Mouse (Mus musculus) left cerebral cortex, adult 2 months (tissue): ENCODE measurements around the gene Nipsnap3b. TPM values are rescaled to one million over a fixed set of nuclear protein-coding genes. Genes with fewer than 3 reads are reported as not detected.

ENCODE experiments used
- DNase-seq, 2 experiments: peaks; one replicate each; pipeline ENCODE4 v3.0.0; 2021 to 2022; ENCODE audit warnings: low spot score in 2 of 2, mixed read lengths in 1 of 2; ENCODE audit errors: extremely low spot score in 1 of 2
- H3K27ac ChIP-seq: fragments of 200-600 bp; 2 replicates; pipeline ENCODE4 v1.8.1; 2022
- H3K4me3 ChIP-seq: fragments of 200-600 bp; 2 replicates; pipeline ENCODE4 v1.8.1; 2022
- CTCF ChIP-seq: fragments of 200-600 bp; IDR thresholded peaks from 2 replicates; pipeline ENCODE4 v1.8.1; 2022; ENCODE audit warnings: antibody characterized with exemption, mild to moderate bottlenecking, moderate library complexity
- intact Hi-C: fragments of 180-260 bp; cut with DNase I; formaldehyde crosslinking; loops from one replicate; pipeline ENCODE4 v1.15.1; 2025
- long read RNA-seq, 2 experiments: library from polyadenylated mRNA; stranded (forward); transcript quantifications; one replicate each; pipeline ENCODE4 v2.0.0; 2021; ENCODE audit warnings: borderline mapping rate in 2 of 2
- total RNA-seq, 2 experiments: library from RNA; stranded (reverse); gene quantifications; 2 replicates each; pipeline ENCODE4 v1.2.3; 2021

Gene Nipsnap3b
- 10 to 100 TPM; 11.1 to 13.1 TPM for total RNA-seq
- long read RNA-seq, experiment 1, transcript Nipsnap3b-201 (6 exons, 1,552 nt): major isoform, 13 of 18 reads
- long read RNA-seq, experiment 1, partial matches to known transcripts: 0 of 18 reads
- long read RNA-seq, experiment 1, other reads (novel, unspliced or antisense): 4 of 18 reads
- long read RNA-seq, experiment 2, transcript Nipsnap3b-201 (6 exons, 1,552 nt): major isoform, 12 of 14 reads
- long read RNA-seq, experiment 2, partial matches to known transcripts: 0 of 14 reads
- long read RNA-seq, experiment 2, other reads (novel, unspliced or antisense): 2 of 14 reads

DNA sequence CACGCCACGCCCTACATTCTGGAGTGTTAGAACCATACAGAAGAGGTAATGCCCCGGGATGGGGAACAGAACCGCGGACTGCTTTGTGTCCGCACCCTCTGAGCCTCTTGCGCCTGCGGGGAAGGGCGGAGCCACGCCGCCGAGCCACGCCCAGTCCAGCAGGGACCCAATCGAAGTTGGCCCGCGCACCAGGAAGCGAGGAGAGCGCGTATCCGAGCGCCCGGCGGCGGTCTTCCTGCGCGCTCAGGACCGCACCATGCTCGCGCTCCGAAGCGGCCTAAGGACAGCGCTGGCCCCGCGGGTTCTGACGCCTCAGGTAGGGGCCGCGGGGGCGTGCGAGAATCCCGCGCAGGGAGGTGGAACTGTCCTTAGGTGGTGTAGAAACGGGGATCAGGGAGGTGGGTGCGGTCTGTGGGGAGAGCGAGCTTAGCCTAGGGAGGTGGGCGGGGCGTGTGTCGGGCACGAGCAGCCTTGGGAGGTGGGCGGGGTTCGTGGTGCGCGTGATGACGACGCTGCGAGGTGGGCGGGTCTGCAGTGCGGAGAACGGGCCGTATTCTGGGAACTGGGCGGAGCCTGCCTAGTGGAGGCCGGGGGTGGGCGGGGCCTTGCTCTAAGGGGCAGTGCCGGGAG is at the start of gene Nipsnap3b:
Nipsnap3b (plus strand) TSS at position 149 of the 630 bp plus-strand sequence.
- TF ChIP-seq CTCF: no peak
- intact Hi-C loops: no loop called here
- peak within 1 kb of the TSS; percentile 85 for H3K27ac ChIP-seq
- DNase-seq: peak; percentile 91 to 94
- H3K4me3 ChIP-seq: peak within 1 kb of the TSS; percentile 60

DNA sequence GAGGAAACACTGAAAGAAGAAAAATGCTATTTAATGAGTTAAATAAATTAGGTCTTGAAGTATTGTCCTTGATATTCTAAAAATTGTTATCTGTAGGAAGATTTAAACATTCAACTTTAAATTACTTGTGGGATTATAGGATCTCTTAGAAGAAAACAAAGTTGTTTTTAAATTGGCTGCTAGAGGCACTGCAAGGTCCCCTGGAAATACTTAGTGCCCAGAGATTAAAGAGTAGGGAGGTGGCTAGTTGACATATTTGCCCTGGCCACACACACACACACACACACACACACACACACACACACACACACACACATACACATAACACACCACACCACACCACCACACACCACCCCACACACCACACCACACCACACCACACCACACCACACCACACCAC is 47.4 kb upstream of the Nipsnap3b start, which contains the start of gene Olfr270:
Olfr270 (plus strand) TSS at position 301 of the 400 bp plus-strand sequence.
- Histone ChIP-seq H3K27ac (no peak within 1 kb of the TSS), H3K4me3 (no peak within 1 kb of the TSS)
- intact Hi-C loops: no loop called here
- TF ChIP-seq CTCF: no peak
- DNase-seq: no peak

DNA sequence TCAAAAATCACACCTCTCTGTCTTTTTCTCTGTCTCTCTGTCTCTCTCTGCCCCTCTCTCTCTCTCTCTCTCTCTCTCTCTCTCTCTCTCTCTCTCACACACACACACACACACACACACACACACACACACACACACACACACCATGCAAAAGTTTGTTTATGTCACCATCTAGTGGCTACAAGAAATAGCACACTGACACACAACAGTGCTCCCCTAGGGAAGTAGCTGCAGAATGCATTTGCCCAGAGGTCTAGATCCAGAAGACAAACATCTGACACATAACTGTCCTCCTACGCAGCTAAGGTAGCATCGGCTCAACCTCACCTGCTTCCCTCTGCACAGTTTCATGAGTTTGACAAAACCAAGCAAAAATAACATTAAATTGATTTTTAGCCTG is 26.5 kb upstream of the Nipsnap3b start:
- intact Hi-C loops: no loop called here
- Histone ChIP-seq H3K27ac (no peak overlapping the region), H3K4me3 (no peak overlapping the region)
- TF ChIP-seq CTCF: peak; percentile 48
- DNase-seq: no peak

DNA sequence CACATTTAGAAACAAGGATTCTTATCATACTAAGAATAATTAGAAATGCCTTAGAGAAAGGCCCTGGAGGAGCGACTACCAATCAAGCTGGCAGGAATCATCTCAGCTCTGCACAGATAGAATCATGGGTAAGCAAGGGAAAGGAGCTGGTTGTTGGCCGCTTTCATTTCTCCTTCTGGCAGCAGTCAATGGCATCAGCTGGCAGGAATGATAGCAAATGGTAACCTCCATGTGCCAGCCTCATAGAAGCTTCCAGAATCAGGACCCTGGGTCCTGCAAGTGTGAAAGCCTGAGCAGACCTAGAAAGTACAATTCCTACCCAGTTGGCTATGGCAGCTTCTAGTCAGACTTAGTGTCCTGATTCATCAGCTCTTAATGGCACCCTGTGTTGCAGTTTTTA is 25.4 kb upstream of the Nipsnap3b start:
- intact Hi-C loops: no loop called here
- no peak overlapping the region for H3K4me3 ChIP-seq
- no peak for DNase-seq
- TF ChIP-seq CTCF: no peak
- H3K27ac ChIP-seq: no peak overlapping the region

DNA sequence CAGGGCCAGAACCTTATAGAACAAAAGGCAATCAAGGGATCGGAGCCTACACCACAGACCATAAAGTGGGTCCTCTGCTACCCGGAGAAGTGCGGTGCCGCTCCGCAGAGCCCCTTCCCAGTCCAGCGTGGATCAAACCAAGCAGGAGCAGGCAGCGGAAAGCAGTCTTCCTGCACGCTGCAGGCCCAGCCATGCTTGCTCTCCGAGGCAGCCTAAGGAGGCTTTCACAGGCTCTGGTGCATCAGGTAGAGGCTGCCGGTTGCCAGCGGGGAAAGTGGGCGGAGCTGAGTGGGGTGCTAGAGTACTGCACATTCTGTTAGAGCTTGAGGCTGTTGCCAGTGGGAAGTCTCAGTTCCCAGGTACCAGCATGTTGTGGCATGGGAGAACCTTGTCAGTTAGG is 22.4 kb upstream of the Nipsnap3b start, which contains the start of gene Nipsnap3a:
Nipsnap3a (plus strand) TSS at position 25 of the 400 bp plus-strand sequence.
- Histone ChIP-seq H3K4me3 (no peak within 1 kb of the TSS), H3K27ac (no peak within 1 kb of the TSS)
- no peak for TF ChIP-seq CTCF
- no peak for DNase-seq
- intact Hi-C loops: no loop called here

DNA sequence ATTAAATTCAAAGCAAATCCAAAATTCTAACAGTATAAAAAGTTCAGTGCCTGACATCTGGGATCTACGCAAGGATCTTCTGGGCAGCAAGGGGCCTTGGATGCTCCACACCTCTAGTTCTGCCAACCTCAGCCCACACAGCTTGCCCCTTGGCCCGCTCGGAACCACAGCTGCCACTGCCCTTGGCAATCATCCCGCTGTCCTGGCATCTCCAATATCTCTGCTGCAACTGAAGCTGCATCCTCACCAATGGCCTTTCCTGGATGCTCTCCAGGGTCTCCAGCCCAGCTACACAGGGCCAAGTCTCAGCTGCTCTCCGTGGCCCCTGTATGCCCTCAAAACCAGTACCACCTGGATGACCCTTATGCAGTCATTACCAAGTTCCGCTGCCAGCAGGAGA is 12.2 kb upstream of the Nipsnap3b start:
- no peak for DNase-seq
- intact Hi-C loops: no loop called here
- TF ChIP-seq CTCF: no peak
- H3K4me3 ChIP-seq: no peak overlapping the region
- H3K27ac ChIP-seq: no peak overlapping the region

DNA sequence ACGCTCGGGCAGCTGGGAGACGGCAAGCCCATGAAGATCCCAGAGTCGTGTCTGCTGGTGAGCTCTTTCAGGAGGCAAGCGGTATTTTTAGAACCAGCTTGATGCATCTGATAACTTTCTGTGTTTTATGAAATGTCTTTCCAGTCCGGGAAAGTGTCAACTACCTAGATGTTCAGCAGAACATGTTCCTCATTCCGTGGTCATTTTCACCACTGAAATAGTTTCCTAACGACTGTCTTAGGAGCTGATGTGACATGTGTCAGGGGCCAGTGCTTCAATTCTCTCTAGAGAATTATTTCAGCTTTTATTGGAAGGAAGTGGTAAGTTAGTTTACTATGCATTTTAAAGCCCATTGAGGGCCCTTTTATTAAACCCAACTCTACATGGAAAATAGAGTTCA is 11.5 kb upstream of the Nipsnap3b start:
- Histone ChIP-seq H3K4me3 (no peak overlapping the region), H3K27ac (no peak overlapping the region)
- intact Hi-C loops: no loop called here
- no peak for DNase-seq
- TF ChIP-seq CTCF: no peak

DNA sequence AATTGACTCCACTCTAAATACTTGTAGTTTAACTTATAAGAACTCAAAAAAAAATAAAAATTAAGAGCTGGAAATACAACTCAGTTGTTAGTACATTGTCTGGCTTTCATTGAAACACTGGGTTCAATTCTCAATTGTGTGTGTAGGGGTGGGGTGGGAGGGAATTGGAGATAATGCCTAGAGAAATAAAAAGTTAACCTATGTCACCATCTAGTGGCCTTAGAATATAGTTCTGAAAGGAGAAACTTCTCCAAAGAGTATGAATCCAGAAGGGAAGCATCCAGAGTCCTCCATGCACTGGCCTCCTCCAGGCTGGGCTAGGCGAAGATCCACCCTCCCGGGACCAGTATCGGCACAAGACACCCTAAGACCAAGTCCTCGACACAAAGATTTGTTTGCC is 2.5 kb upstream of the Nipsnap3b start:
- H3K27ac ChIP-seq: no peak overlapping the region
- DNase-seq: no peak
- H3K4me3 ChIP-seq: no peak overlapping the region
- intact Hi-C loops: no loop called here
- peak; percentile 37 for TF ChIP-seq CTCF

DNA sequence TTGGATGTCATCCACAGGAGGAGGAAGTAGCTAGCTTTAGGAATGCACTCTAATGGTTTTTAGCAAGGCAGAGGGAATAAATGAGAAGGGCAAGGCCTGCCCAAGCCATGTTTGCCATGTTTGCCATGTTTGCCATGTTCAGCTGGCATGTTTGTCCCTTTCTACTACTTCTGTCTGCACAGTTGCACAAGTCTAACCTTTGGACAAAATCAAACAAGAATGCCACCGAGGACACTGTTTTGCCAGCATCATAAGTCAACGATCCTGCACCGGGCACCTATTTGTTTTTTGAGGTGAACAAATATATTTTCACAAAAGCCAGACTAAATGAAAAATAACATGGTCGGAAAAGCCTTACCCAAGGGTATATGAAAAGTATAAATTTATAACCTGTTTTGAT is 1.8 kb upstream of the Nipsnap3b start:
- no peak overlapping the region for H3K4me3 ChIP-seq
- no peak for TF ChIP-seq CTCF
- no peak for DNase-seq
- H3K27ac ChIP-seq: no peak overlapping the region
- intact Hi-C loops: no loop called here

DNA sequence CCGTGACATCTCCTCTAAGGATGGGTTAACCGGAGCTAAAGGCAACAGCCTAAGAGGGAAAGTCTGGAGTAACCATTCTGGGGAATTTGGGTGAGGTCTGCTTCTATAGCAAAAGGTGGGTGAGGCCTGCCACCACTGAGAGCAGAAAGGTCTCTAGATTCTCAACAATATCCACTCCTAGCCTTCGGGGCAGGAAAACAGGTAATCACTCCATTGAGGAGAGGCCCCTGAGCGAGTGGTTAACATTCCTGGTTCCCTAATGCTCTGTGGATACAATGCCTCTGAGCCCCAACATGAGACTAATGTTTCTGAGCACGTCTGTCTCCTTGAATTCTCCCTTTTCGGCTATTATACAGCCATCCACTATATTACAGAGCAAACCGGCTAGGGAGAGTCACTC is 2.7 kb downstream of the Nipsnap3b start:
- Histone ChIP-seq H3K4me3 (no peak overlapping the region), H3K27ac (no peak overlapping the region)
- DNase-seq: no peak
- no peak for TF ChIP-seq CTCF
- intact Hi-C loops: no loop called here

DNA sequence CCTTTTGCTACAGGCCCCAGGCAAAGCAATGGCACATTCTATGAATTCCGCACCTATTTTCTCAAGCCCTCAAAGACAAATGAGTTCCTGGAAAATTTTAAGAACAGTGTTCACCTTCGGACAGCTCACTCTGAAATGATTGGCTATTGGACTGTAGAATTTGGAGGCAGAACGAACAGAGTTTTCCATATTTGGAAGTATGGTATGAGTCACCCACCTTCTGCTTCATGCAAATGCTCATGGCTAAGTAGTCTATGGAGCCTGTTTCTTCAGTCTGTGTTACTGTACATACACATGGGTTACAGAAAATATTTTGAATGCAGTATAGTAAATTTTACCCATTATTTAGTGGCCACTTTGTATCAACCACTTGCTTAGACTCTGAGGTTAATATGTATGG is 3.3 kb downstream of the Nipsnap3b start:
- Histone ChIP-seq H3K4me3 (no peak overlapping the region), H3K27ac (no peak overlapping the region)
- intact Hi-C loops: no loop called here
- DNase-seq: no peak
- no peak for TF ChIP-seq CTCF

DNA sequence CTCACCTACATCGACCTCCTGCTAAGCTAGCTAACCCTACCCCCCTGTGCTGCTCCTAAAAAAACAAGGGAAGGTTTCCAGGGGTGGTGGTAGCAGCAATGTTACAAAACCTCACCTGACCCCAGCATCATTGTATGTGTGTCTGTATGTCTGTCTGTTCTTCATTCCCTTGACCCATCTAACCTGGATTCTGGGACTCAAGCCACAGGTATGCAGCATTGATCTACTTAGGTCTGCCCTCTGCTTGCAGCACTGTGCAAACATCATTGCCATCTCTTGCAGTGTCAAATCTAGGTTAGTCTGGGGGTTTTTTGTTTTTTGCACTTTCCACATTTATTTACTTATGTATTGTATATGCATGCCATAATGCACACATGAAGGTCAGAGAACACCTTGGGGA is 6.7 kb downstream of the Nipsnap3b start:
- DNase-seq: no peak
- Histone ChIP-seq H3K4me3 (no peak overlapping the region), H3K27ac (no peak overlapping the region)
- intact Hi-C loops: no loop called here
- TF ChIP-seq CTCF: no peak
